Mouse (Mus musculus): ENCODE measurements at regions not wholly inside any gene's neighbourhood (a gene's known extent, or its start where the extent isn't known, plus 50 kb on each side); places are given as distances from the start of the nearest gene placed in this dataset.

DNA sequence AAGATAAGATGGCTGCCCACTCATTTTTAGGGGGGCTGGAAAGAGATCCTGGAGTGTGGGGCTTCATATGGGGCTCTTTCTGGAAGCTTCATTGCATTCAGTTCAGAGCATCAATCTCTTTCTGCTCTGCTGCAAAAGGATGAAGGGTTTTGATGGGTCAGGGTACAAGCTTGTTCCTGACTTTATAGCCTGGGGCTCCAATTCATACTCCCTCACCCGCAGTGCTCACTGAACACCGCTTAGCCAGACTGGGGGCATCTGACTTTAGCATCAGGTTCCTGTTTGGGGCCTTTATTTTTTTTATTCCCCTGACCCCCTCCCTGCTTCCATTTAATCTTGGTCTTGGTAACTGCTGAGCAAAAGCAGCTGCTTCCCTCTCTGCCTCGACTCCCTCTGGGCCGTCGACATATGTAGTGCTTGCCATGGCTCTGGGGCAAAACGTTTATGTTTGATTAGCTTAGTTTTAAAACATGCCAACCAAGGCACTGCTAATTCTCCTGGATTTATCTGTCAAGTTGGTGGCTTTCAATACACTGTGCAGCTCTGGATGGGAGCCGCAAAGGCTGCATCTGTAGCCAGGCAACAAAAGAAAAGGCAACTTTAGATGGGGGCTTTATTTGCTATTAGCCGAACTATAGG, 387.0 kb downstream of the Sfmbt2 start:
- no peak overlapping the region for H3K27ac ChIP-seq
- WGBS: 34% methylated on average over 8 of the region's 8 CpGs
- no peaks in the 10 kb centered on the region for H3K9me3 ChIP-seq (replicated peaks; ENCODE audit: low read length)
- ATAC-seq (replicated peaks; ENCODE audit: low FRiP score, low read depth): no peak
- no peak overlapping the region for H3K4me2 ChIP-seq (ENCODE audit: low read length)
- no peak for TF ChIP-seq CTCF (IDR thresholded peaks at IDR 0.05; ENCODE audit: low read depth)
- no peaks in the 10 kb centered on the region for H3K4me1 ChIP-seq (replicated peaks; ENCODE audit: insufficient read depth, low read length)
- DNase-seq (ENCODE audit: low spot score): peak; percentile 10
- H3K4me3 ChIP-seq (replicated peaks; ENCODE audit: low read depth, low read length): no peak overlapping the region
- no peaks in the 10 kb centered on the region for H3K36me3 ChIP-seq (ENCODE audit: insufficient read depth, low read length)
- H3K27me3 ChIP-seq (ENCODE audit: insufficient read depth, low read length): no peaks in the 10 kb centered on the region
- H3K9ac ChIP-seq (ENCODE audit: low read depth, low read length): no peak overlapping the region

- no peak for DNase-seq (ENCODE audit: low spot score)
- ATAC-seq (replicated peaks; ENCODE audit: low FRiP score, low read depth): no peak
- H3K4me2 ChIP-seq (ENCODE audit: low read length): no peak overlapping the region
- H3K27ac ChIP-seq: no peak overlapping the region
- H3K27me3 ChIP-seq (ENCODE audit: insufficient read depth, low read length): no peaks in the 10 kb centered on the region
- no peaks in the 10 kb centered on the region for H3K36me3 ChIP-seq (ENCODE audit: insufficient read depth, low read length)
- no peak for TF ChIP-seq CTCF (IDR thresholded peaks at IDR 0.05; ENCODE audit: low read depth)
- WGBS: 82% methylated on average over 1 of the region's 1 CpGs
- no peak overlapping the region for H3K4me3 ChIP-seq (replicated peaks; ENCODE audit: low read depth, low read length)
- no peaks in the 10 kb centered on the region for H3K4me1 ChIP-seq (replicated peaks; ENCODE audit: insufficient read depth, low read length)
- H3K9me3 ChIP-seq (replicated peaks; ENCODE audit: low read length): no peaks in the 10 kb centered on the region
- H3K9ac ChIP-seq (ENCODE audit: low read depth, low read length): no peak overlapping the region
These were observed 387.6 kb downstream of the Sfmbt2 start for GRCm38 (mm10) chr2:10757886-10758285.

GRCm38 (mm10) chr2:10762236-10762635, 391.9 kb downstream of the Sfmbt2 start:
- DNase-seq (ENCODE audit: low spot score) (no peak), ATAC-seq (replicated peaks; ENCODE audit: low FRiP score, low read depth) (no peak)
- Histone ChIP-seq H3K4me2 (ENCODE audit: low read length) (no peak overlapping the region), H3K27ac (no peak overlapping the region), H3K27me3 (ENCODE audit: insufficient read depth, low read length) (no peaks in the 10 kb centered on the region), H3K36me3 (ENCODE audit: insufficient read depth, low read length) (no peaks in the 10 kb centered on the region), H3K4me3 (replicated peaks; ENCODE audit: low read depth, low read length) (no peak overlapping the region), H3K9me3 (replicated peaks; ENCODE audit: low read length) (no peaks in the 10 kb centered on the region), H3K4me1 (replicated peaks; ENCODE audit: insufficient read depth, low read length) (no peaks in the 10 kb centered on the region), H3K9ac (ENCODE audit: low read depth, low read length) (no peak overlapping the region)
- no peak for TF ChIP-seq CTCF (IDR thresholded peaks at IDR 0.05; ENCODE audit: low read depth)
- 75% methylated on average over 4 of the region's 4 CpGs for WGBS

GRCm38 (mm10) chr2:10783071-10783470, 388.8 kb upstream of the Prkcq start:
- TF ChIP-seq CTCF (IDR thresholded peaks at IDR 0.05; ENCODE audit: low read depth): no peak
- Histone ChIP-seq H3K9ac (ENCODE audit: low read depth, low read length) (no peak overlapping the region), H3K4me1 (replicated peaks; ENCODE audit: insufficient read depth, low read length) (no peaks in the 10 kb centered on the region), H3K27ac (no peak overlapping the region), H3K36me3 (ENCODE audit: insufficient read depth, low read length) (no peaks in the 10 kb centered on the region), H3K9me3 (replicated peaks; ENCODE audit: low read length) (no peaks in the 10 kb centered on the region), H3K27me3 (ENCODE audit: insufficient read depth, low read length) (no peaks in the 10 kb centered on the region), H3K4me3 (replicated peaks; ENCODE audit: low read depth, low read length) (no peak overlapping the region), H3K4me2 (ENCODE audit: low read length) (no peak overlapping the region)
- ATAC-seq (replicated peaks; ENCODE audit: low FRiP score, low read depth): no peak
- WGBS: 58% methylated on average over 7 of the region's 7 CpGs
- DNase-seq (ENCODE audit: low spot score): no peak

- Histone ChIP-seq H3K27me3 (ENCODE audit: insufficient read depth, low read length) (no peaks in the 10 kb centered on the region), H3K36me3 (ENCODE audit: insufficient read depth, low read length) (no peaks in the 10 kb centered on the region), H3K4me3 (replicated peaks; ENCODE audit: low read depth, low read length) (no peak overlapping the region), H3K9ac (ENCODE audit: low read depth, low read length) (no peak overlapping the region), H3K9me3 (replicated peaks; ENCODE audit: low read length) (no peaks in the 10 kb centered on the region), H3K4me2 (ENCODE audit: low read length) (no peak overlapping the region), H3K27ac (no peak overlapping the region), H3K4me1 (replicated peaks; ENCODE audit: insufficient read depth, low read length) (no peaks in the 10 kb centered on the region)
- ATAC-seq (replicated peaks; ENCODE audit: low FRiP score, low read depth) (no peak), DNase-seq (ENCODE audit: low spot score) (no peak)
- TF ChIP-seq CTCF (IDR thresholded peaks at IDR 0.05; ENCODE audit: low read depth): no peak
- 58% methylated on average over 6 of the region's 6 CpGs for WGBS
These were observed 388.3 kb upstream of the Prkcq start for GRCm38 (mm10) chr2:10783594-10783993.

DNA sequence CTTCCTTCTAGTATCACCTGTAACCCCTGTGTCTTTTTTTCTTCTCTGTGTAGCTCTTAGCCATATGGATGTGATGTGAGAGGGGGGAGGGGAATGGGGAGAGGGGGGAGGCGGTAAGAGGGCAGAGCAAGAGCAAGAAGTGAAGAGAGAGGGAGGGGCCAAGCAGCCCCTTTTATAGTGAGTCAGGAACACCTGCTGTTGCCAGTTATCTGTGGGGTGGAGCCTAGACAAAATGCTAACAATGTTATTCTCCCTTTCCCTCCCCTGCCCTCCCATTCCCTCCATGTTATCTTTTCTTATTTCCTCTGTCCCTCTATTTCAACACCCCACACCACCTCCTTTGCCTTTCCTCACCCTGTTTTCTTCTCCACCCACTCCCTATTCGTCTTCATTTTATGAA, 387.6 kb upstream of the Prkcq start:
- DNase-seq (ENCODE audit: low spot score): no peak
- H3K4me2 ChIP-seq (ENCODE audit: low read length): no peak overlapping the region
- no peaks in the 10 kb centered on the region for H3K9me3 ChIP-seq (replicated peaks; ENCODE audit: low read length)
- WGBS: 43% methylated on average over 1 of the region's 2 CpGs
- TF ChIP-seq CTCF (IDR thresholded peaks at IDR 0.05; ENCODE audit: low read depth): no peak
- no peaks in the 10 kb centered on the region for H3K27me3 ChIP-seq (ENCODE audit: insufficient read depth, low read length)
- no peaks in the 10 kb centered on the region for H3K4me1 ChIP-seq (replicated peaks; ENCODE audit: insufficient read depth, low read length)
- H3K4me3 ChIP-seq (replicated peaks; ENCODE audit: low read depth, low read length): no peak overlapping the region
- no peak overlapping the region for H3K27ac ChIP-seq
- H3K9ac ChIP-seq (ENCODE audit: low read depth, low read length): no peak overlapping the region
- ATAC-seq (replicated peaks; ENCODE audit: low FRiP score, low read depth): no peak
- no peaks in the 10 kb centered on the region for H3K36me3 ChIP-seq (ENCODE audit: insufficient read depth, low read length)

GRCm38 (mm10) chr2:10785156-10785555, 386.8 kb upstream of the Prkcq start:
- Histone ChIP-seq H3K9ac (ENCODE audit: low read depth, low read length) (no peak overlapping the region), H3K4me3 (replicated peaks; ENCODE audit: low read depth, low read length) (no peak overlapping the region), H3K27ac (no peak overlapping the region), H3K4me2 (ENCODE audit: low read length) (no peak overlapping the region), H3K9me3 (replicated peaks; ENCODE audit: low read length) (no peaks in the 10 kb centered on the region), H3K4me1 (replicated peaks; ENCODE audit: insufficient read depth, low read length) (no peaks in the 10 kb centered on the region), H3K36me3 (ENCODE audit: insufficient read depth, low read length) (no peaks in the 10 kb centered on the region), H3K27me3 (ENCODE audit: insufficient read depth, low read length) (no peaks in the 10 kb centered on the region)
- TF ChIP-seq CTCF (IDR thresholded peaks at IDR 0.05; ENCODE audit: low read depth): peak; percentile 85
- ATAC-seq (replicated peaks; ENCODE audit: low FRiP score, low read depth): no peak
- peak; percentile 68 for DNase-seq (ENCODE audit: low spot score)
- 21% methylated on average over 2 of the region's 2 CpGs for WGBS
